Mouse (Mus musculus) olfactory bulb, adult 2 months (tissue): ENCODE measurements around the gene Sh3bp4.

ENCODE experiments used
- CTCF ChIP-seq: fragments of 200-500 bp; IDR thresholded peaks from 2 replicates; pipeline ENCODE4 v1.5.1; 2012; ENCODE audit warnings: low read depth, mild to moderate bottlenecking, low read length, moderate library complexity; ENCODE audit not compliant: insufficient read depth
- POLR2A ChIP-seq: fragments of 200-500 bp; IDR thresholded peaks from 2 replicates; pipeline ENCODE4 v1.6.1; 2012; ENCODE audit warnings: mild to moderate bottlenecking, low read depth, low read length, moderate library complexity; ENCODE audit not compliant: insufficient read depth

DNA sequence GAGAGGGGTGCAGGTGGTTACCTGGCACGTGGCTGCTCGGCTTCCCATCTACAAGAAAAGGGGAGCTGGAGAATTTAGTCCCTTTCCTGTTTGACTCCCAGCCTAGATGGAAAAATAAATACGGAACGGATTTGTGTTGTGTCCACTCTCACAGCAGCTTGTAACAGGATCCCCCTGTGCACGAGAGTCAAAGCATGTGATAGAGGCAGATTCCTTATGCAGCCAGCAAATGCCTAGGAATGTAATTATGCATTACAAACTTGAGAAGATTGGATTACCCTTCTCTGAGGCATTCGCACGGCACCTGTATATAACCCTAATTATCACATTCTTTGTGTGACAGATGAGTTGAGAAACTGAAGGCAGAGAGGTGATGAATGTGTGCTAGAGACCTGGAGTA lies 94.5 kb downstream of the Sh3bp4 start:
- no peak for TF ChIP-seq CTCF
- TF ChIP-seq POLR2A = no peak
